Mouse (Mus musculus): ENCODE data around the gene Sgip1.

Sgip1 gene

GRCm38 (mm10) chr4:102774549-102774948 lies 33.5 kb downstream of the Sgip1 start:
- DNase-seq (ENCODE audit: low read depth, low spot score) = no peak

GRCm38 (mm10) chr4:102775596-102776270 lies 34.6 kb downstream of the Sgip1 start:
- DNase-seq (ENCODE audit: low read depth, low spot score) = no peak

GRCm38 (mm10) chr4:102779902-102780301 lies 38.8 kb downstream of the Sgip1 start:
- DNase-seq (ENCODE audit: low read depth, low spot score) = no peak

- peak; percentile 34 for DNase-seq (ENCODE audit: low read depth, low spot score)
These were observed 42.1 kb downstream of the Sgip1 start for GRCm38 (mm10) chr4:102783063-102783748.

GRCm38 (mm10) chr4:102785158-102785557 lies 44.1 kb downstream of the Sgip1 start:
- no peak for DNase-seq (ENCODE audit: low read depth, low spot score)

- no peak for DNase-seq (ENCODE audit: low read depth, low spot score)
These were observed 51.1 kb downstream of the Sgip1 start for GRCm38 (mm10) chr4:102792100-102792790.

GRCm38 (mm10) chr4:102801471-102801870 lies 60.4 kb downstream of the Sgip1 start:
- DNase-seq (ENCODE audit: low read depth, low spot score) = no peak

GRCm38 (mm10) chr4:102801936-102802335 lies 60.8 kb downstream of the Sgip1 start:
- DNase-seq (ENCODE audit: low read depth, low spot score) = no peak

GRCm38 (mm10) chr4:102804611-102805010 lies 63.5 kb downstream of the Sgip1 start:
- no peak for DNase-seq (ENCODE audit: low read depth, low spot score)

- DNase-seq (ENCODE audit: low read depth, low spot score) = no peak
These were observed 65.9 kb downstream of the Sgip1 start for GRCm38 (mm10) chr4:102806987-102807386.

GRCm38 (mm10) chr4:102808258-102808657 lies 67.2 kb downstream of the Sgip1 start:
- DNase-seq (ENCODE audit: low read depth, low spot score) = no peak

- no peak for DNase-seq (ENCODE audit: low read depth, low spot score)
These were observed 68.2 kb downstream of the Sgip1 start for GRCm38 (mm10) chr4:102809296-102809695.

GRCm38 (mm10) chr4:102810277-102810676 lies 69.2 kb downstream of the Sgip1 start:
- DNase-seq (ENCODE audit: low read depth, low spot score) = no peak

- DNase-seq (ENCODE audit: low read depth, low spot score) = no peak
These were observed 70.1 kb downstream of the Sgip1 start for GRCm38 (mm10) chr4:102811007-102811805.

- no peak for DNase-seq (ENCODE audit: low read depth, low spot score)
These were observed 72.2 kb downstream of the Sgip1 start for GRCm38 (mm10) chr4:102813346-102813745.

GRCm38 (mm10) chr4:102821786-102822185 lies 80.7 kb downstream of the Sgip1 start:
- DNase-seq (ENCODE audit: low read depth, low spot score) = no peak

- DNase-seq (ENCODE audit: low read depth, low spot score) = no peak
These were observed 83.4 kb downstream of the Sgip1 start for GRCm38 (mm10) chr4:102824494-102824893.

- DNase-seq (ENCODE audit: low read depth, low spot score) = no peak
These were observed 85.1 kb downstream of the Sgip1 start for GRCm38 (mm10) chr4:102826159-102826558.

- DNase-seq (ENCODE audit: low read depth, low spot score) = no peak
These were observed 87.4 kb downstream of the Sgip1 start for GRCm38 (mm10) chr4:102828518-102828917.

GRCm38 (mm10) chr4:102833191-102833590 lies 92.1 kb downstream of the Sgip1 start:
- no peak for DNase-seq (ENCODE audit: low read depth, low spot score)

- no peak for DNase-seq (ENCODE audit: low read depth, low spot score)
These were observed 92.6 kb downstream of the Sgip1 start for GRCm38 (mm10) chr4:102833726-102834125.

- no peak for DNase-seq (ENCODE audit: low read depth, low spot score)
These were observed 93.6 kb downstream of the Sgip1 start for GRCm38 (mm10) chr4:102834710-102835109.

All from brain, embryonic 18.5 days (tissue).